Mouse (Mus musculus) mouse embryonic stem cell (cell line): ENCODE results near the gene Gm21973.

Source experiments
- in situ Hi-C, 2 experiments: fragments of 300-500 bp; cut with MboI; formaldehyde crosslinking; loops; 1 replicate in 1 of 2; 3 replicates in 1 of 2; pipeline ENCODE4 v1.14.3; 2019 to 2020; ENCODE audit warnings: low sequenced_read_pairs in 2 of 2, low pct_unique_long_range_greater_than_20kb in 1 of 2, mixed read lengths in 1 of 2; ENCODE audit not compliant: unreplicated experiment in 1 of 2

Gene Gm21973

GRCm38 (mm10) chr15:10379757-10380458, 54.7 kb downstream of the Gm21973 start:
- in situ Hi-C loops: no loop called here

- in situ Hi-C loops: no loop called here
Observed at GRCm38 (mm10) chr15:10387263-10387662, 62.1 kb downstream of the Gm21973 start.

GRCm38 (mm10) chr15:10399795-10400194, 74.6 kb downstream of the Gm21973 start:
- in situ Hi-C loops: no loop called here

- in situ Hi-C loops: no loop called here
Observed at GRCm38 (mm10) chr15:10400415-10400814, 75.2 kb downstream of the Gm21973 start.

GRCm38 (mm10) chr15:10409842-10410241, 84.7 kb downstream of the Gm21973 start:
- in situ Hi-C loops: no loop called here

- in situ Hi-C loops: no loop called here
Observed at GRCm38 (mm10) chr15:10410881-10411280, 85.7 kb downstream of the Gm21973 start.

GRCm38 (mm10) chr15:10413656-10414055, 88.5 kb downstream of the Gm21973 start:
- in situ Hi-C loops: no loop called here

GRCm38 (mm10) chr15:10421138-10421784, 96.1 kb downstream of the Gm21973 start:
- in situ Hi-C loops: no loop called here

- in situ Hi-C loops: no loop called here
Observed at GRCm38 (mm10) chr15:10421785-10422144, 96.6 kb downstream of the Gm21973 start.
